ENCODE assay signal across 8 mouse cellular contexts in genomic region chr2:156839319-156840191, GRCm38 (mm10). TPM values are rescaled to one million over a fixed set of nuclear protein-coding genes. Genes with fewer than 3 reads are reported as not detected.
DNase-seq lines count a peak whose midpoint lies in the region; ATAC-seq lines count a peak whose summit lies in the region.

Gene Tgif2, plus strand, starts transcription at chr2:156840007.

- peaks cover 32% of the 10 kb centered on the region for H3K4me1 ChIP-seq in embryonic facial prominence, embryonic 12.5 days

- intact Hi-C loops in heart, postnatal 14 days (cut with DNase I) = loop anchor here (2.0 kb wide), 1 partner anchor 21 kb away; no protein-coding TSS in a partner anchor

- peak within 1 kb of the TSS; percentile 97 for H3K27ac ChIP-seq in embryonic facial prominence, embryonic 12.5 days

- H3K27me3 ChIP-seq in embryonic facial prominence, embryonic 12.5 days = no peaks in the 10 kb centered on the region

- no peaks in the 10 kb centered on the region for H3K9me3 ChIP-seq in embryonic facial prominence, embryonic 12.5 days

- WGBS in embryonic facial prominence, embryonic 12.5 days = 1% methylated on average over 51 of the region's 61 CpGs

- peak within 1 kb of the TSS; percentile 93 for H3K4me3 ChIP-seq in embryonic facial prominence, embryonic 12.5 days

- DNase-seq in right cerebral cortex, postnatal 4 days = peak; percentile 60
- no peak for DNase-seq in right cerebral cortex, postnatal 25 days
- DNase-seq in heart, postnatal 14 days = peak; percentile 74 to 77
- peak; percentile 51 to 75 for DNase-seq in kidney, postnatal 36 days
- DNase-seq in mesoderm, embryonic 11.5 days (ENCODE audit: low read depth, low spot score) = peak; percentile 97
- DNase-seq in spleen, postnatal 36 days (ENCODE audit: low spot score in 2 of 2) = peak; percentile 77 to 78
- no peak for DNase-seq in cerebellum, adult 11 months

- peak within 1 kb of the TSS; percentile 88 for H3K9ac ChIP-seq in embryonic facial prominence, embryonic 12.5 days

- peaks cover 26% of the 10 kb centered on the region for H3K36me3 ChIP-seq in embryonic facial prominence, embryonic 12.5 days

- peak; percentile 81 for ATAC-seq in embryonic facial prominence, embryonic 12.5 days (ENCODE audit: insufficient number of reproducible peaks, insufficient read depth, low FRiP score, low TSS enrichment)

- H3K4me2 ChIP-seq in embryonic facial prominence, embryonic 12.5 days (replicated peaks) = peak within 1 kb of the TSS; percentile 82

RNA-seq across cellular contexts. Expression of gene Tgif2, which starts in this region (rescaled TPM):
- 89.5 and 95.1 TPM in 2 replicates for polyA plus RNA-seq in embryonic facial prominence, embryonic 12.5 days (2016; fragmentation: Nextera tagmentation; extraction: Ambion mirVana)
- total RNA-seq in heart, postnatal 14 days (2021) = 1 to 10 TPM; 1.8 to 2.4 TPM

Comparison
In these comparisons a context has a peak if more than half of its experiments do, and no peak if none do; other contexts are left out.
1. DNase-seq: peak in right cerebral cortex, postnatal 4 days (single experiment), heart, postnatal 14 days (2 of 2), kidney, postnatal 36 days (2 of 2), mesoderm, embryonic 11.5 days (single experiment) and spleen, postnatal 36 days (2 of 2); none in right cerebral cortex, postnatal 25 days (single experiment) and cerebellum, adult 11 months (single experiment).